In genomic region chr13:52807722-52808121, GRCm38 (mm10) we compare ENCODE assay signal across 19 mouse cellular contexts.
DNase-seq lines count a peak whose midpoint lies in the region; ATAC-seq and TF ChIP-seq lines count a peak whose summit lies in the region.
"Had no signal": no experiment of that assay in that cellular context is flagged by ENCODE, and none has a peak within 500 bp of the region (broad histone marks: within the 10 kb centered on the region; RNA-seq: fewer than 3 reads in every experiment).

No protein-coding gene starts in this region.

- H3K4me3 ChIP-seq in liver, embryonic 15.5 days (replicated peaks): no peak overlapping the region
- no peak overlapping the region for H3K4me3 ChIP-seq in liver, postnatal 0 days (ENCODE audit: low read depth, low read length)
- no peak overlapping the region for H3K4me3 ChIP-seq in MEL (ENCODE audit: control insufficient read depth in 1 of 2, insufficient read depth in 1 of 2, low read depth in 2 of 2, low read length in 2 of 2)
- H3K4me3 ChIP-seq: heart, embryonic 10.5 days; hindbrain, embryonic 12.5 days; limb, embryonic 12.5 days; neural tube, embryonic 15.5 days had no signal

- H3K79me2 ChIP-seq in MEL (ENCODE audit: control insufficient read depth, insufficient read depth, low read length, poor library complexity): no peaks in the 10 kb centered on the region

- H3K9me3 ChIP-seq in liver, embryonic 15.5 days (replicated peaks): no peaks in the 10 kb centered on the region
- H3K9me3 ChIP-seq in liver, postnatal 0 days (ENCODE audit: low read length): no peaks in the 10 kb centered on the region
- H3K9me3 ChIP-seq in MEL (replicated peaks; ENCODE audit: insufficient read depth, low read length): no peaks in the 10 kb centered on the region
- H3K9me3 ChIP-seq: heart, embryonic 10.5 days; hindbrain, embryonic 12.5 days; limb, embryonic 12.5 days; neural tube, embryonic 15.5 days had no signal

- TF ChIP-seq CTCF in liver, postnatal 0 days (IDR thresholded peaks at IDR 0.05; ENCODE audit: low read depth): no peak
- no peak for TF ChIP-seq CTCF in MEL (IDR thresholded peaks at IDR 0.05 in 2 of 3, conservative IDR thresholded peaks at IDR 0.05 in 1 of 3; ENCODE audit: control insufficient read depth in 1 of 3, insufficient read depth in 1 of 3, low read depth in 2 of 3, low read length in 3 of 3, poor library complexity in 1 of 3, severe bottlenecking in 1 of 3)

- no peak for TF ChIP-seq EP300 in liver, postnatal 0 days (IDR thresholded peaks at IDR 0.05; ENCODE audit: low read depth)
- TF ChIP-seq EP300 in MEL (IDR thresholded peaks at IDR 0.05; ENCODE audit: low read depth in 1 of 2, low read length in 2 of 2): no peak

- no peak overlapping the region for H3K27ac ChIP-seq in liver, embryonic 15.5 days (replicated peaks)
- no peak overlapping the region for H3K27ac ChIP-seq in liver, postnatal 0 days (ENCODE audit: low read depth)
- no peak overlapping the region for H3K27ac ChIP-seq in MEL (ENCODE audit: control insufficient read depth, low read depth, low read length)
- H3K27ac ChIP-seq: heart, embryonic 10.5 days; hindbrain, embryonic 12.5 days; limb, embryonic 12.5 days; neural tube, embryonic 15.5 days had no signal

- no peak for TF ChIP-seq POLR2A in MEL (IDR thresholded peaks at IDR 0.05; ENCODE audit: control insufficient read depth in 1 of 2, insufficient read depth in 1 of 2, low read depth in 1 of 2, low read length in 2 of 2, poor library complexity in 1 of 2)

- no peaks in the 10 kb centered on the region for H3K36me3 ChIP-seq in liver, embryonic 15.5 days (replicated peaks)
- no peaks in the 10 kb centered on the region for H3K36me3 ChIP-seq in liver, postnatal 0 days (replicated peaks; ENCODE audit: insufficient read depth, low read length)
- no peaks in the 10 kb centered on the region for H3K36me3 ChIP-seq in MEL (ENCODE audit: control insufficient read depth in 1 of 2, insufficient read depth in 2 of 2, low read length in 2 of 2)
- H3K36me3 ChIP-seq: G1E; heart, embryonic 10.5 days; hindbrain, embryonic 12.5 days; limb, embryonic 12.5 days; neural tube, embryonic 15.5 days had no signal

- no peak for TF ChIP-seq RAD21 in MEL (IDR thresholded peaks at IDR 0.05; ENCODE audit: low read depth, low read length)

- H3K4me1 ChIP-seq in liver, embryonic 15.5 days (replicated peaks): peaks cover 7% of the 10 kb centered on the region; the same call in 1 of the 2 replicates
- no peaks in the 10 kb centered on the region for H3K4me1 ChIP-seq in liver, postnatal 0 days (ENCODE audit: insufficient read depth)
- no peaks in the 10 kb centered on the region for H3K4me1 ChIP-seq in MEL (ENCODE audit: control insufficient read depth in 1 of 2, insufficient read depth in 2 of 2, low read length in 2 of 2)

- ATAC-seq in liver, embryonic 15.5 days (ENCODE audit: insufficient read depth): peak; percentile 25; the same call in 1 of the 2 replicates
- no peak for ATAC-seq in liver, postnatal 0 days
- 0 out of 2 replicates have a peak, but pooled peaks have one; percentile 5 for ATAC-seq in neutrophil, adult 5-6 weeks (ENCODE audit: extremely low read depth, insufficient number of reproducible peaks, low FRiP score, poor library complexity, severe bottlenecking)
- ATAC-seq: intestine, embryonic 16.5 days had no signal

- peaks cover 28% of the 10 kb centered on the region for H3K27me3 ChIP-seq in liver, embryonic 15.5 days
- H3K27me3 ChIP-seq in liver, postnatal 0 days (ENCODE audit: insufficient read depth, low read length): no peaks in the 10 kb centered on the region
- no peaks in the 10 kb centered on the region for H3K27me3 ChIP-seq in MEL (ENCODE audit: control insufficient read depth in 1 of 2, insufficient read depth in 2 of 2, low read length in 2 of 2)
- H3K27me3 ChIP-seq: hindbrain, embryonic 12.5 days; limb, embryonic 12.5 days; neural tube, embryonic 15.5 days had no signal

- H3K4me2 ChIP-seq in liver, embryonic 15.5 days: no peak overlapping the region
- H3K4me2 ChIP-seq in liver, postnatal 0 days (ENCODE audit: low read depth, low read length): no peak overlapping the region
- H3K4me2 ChIP-seq: hindbrain, embryonic 12.5 days; limb, embryonic 12.5 days; neural tube, embryonic 15.5 days had no signal

- H3K9ac ChIP-seq in liver, embryonic 15.5 days: no peak overlapping the region
- H3K9ac ChIP-seq in liver, postnatal 0 days (replicated peaks): no peak overlapping the region
- no peak overlapping the region for H3K9ac ChIP-seq in MEL (ENCODE audit: control insufficient read depth, low read depth, low read length, poor library complexity, severe bottlenecking)
- H3K9ac ChIP-seq: hindbrain, embryonic 12.5 days; limb, embryonic 12.5 days; neural tube, embryonic 15.5 days had no signal

- 28% methylated on average over 11 of the region's 11 CpGs for WGBS in liver, embryonic 15.5 days (ENCODE audit: insufficient replicate concordance)
- WGBS in liver, postnatal 0 days (ENCODE audit: insufficient replicate concordance): 54% methylated on average over 11 of the region's 11 CpGs

- DNase-seq in liver, postnatal 0 days: no peak
- DNase-seq in MEL (ENCODE audit: low read depth, low spot score): peak; percentile 5
- peak; percentile 79 for DNase-seq in induced T-regulatory cell, adult 2 months (ENCODE audit: low read depth)
- no peak for DNase-seq in spleen, adult 18-20 months
- no peak for DNase-seq in adrenal gland, postnatal 36 days
- DNase-seq: adrenal gland, postnatal 25 days; cerebellum, adult 9-10 months; gastrocnemius, postnatal 14 days; heart, postnatal 10 days; lung, postnatal 14 days; right cerebral cortex, postnatal 4 days had no signal

TF ChIP-seq in MEL, 35 proteins besides CTCF, POLR2A, EP300 and RAD21:
- TF ChIP-seq MAFK (IDR thresholded peaks at IDR 0.05; ENCODE audit: borderline replicate concordance, low read depth, low read length) (no peak), MEF2A (IDR thresholded peaks at IDR 0.05; ENCODE audit: extremely low read depth, insufficient replicate concordance, low read depth, low read length, poor library complexity, severe bottlenecking) (no peak), TAL1 (IDR thresholded peaks at IDR 0.05; ENCODE audit: low read length) (no peak), POLR2AphosphoS5 (IDR thresholded peaks at IDR 0.05; ENCODE audit: borderline replicate concordance, low read depth, low read length) (no peak)

Comparison
In these comparisons a context has a peak if more than half of its experiments do, and no peak if none do; other contexts are left out.
1. DNase-seq: peak in MEL (single experiment) and induced T-regulatory cell, adult 2 months (single experiment); none in liver, postnatal 0 days (single experiment), spleen, adult 18-20 months (0 of 2) and adrenal gland, postnatal 36 days (0 of 2).